Mouse (Mus musculus): ENCODE data around the gene Mcemp1.

DNA sequence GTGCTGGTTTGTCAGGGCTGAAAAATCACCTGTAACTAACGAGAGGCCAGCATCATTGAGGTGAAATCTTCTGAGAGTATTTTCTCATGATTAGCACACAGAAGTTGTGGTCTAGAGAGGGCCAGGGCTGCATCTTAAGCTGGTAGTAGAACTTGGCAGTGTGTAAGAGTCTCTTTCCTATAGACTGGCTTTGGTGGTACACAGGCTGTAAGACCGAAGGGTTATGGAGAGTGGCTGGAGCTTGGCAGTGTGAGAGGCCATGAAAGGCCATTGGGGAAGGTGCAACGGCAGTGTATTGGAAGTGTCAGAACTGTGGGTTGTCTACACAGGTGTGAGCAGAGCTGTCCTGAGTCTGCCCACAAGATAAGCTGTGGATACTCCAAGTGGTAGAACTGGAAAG lies 44.8 kb downstream of the Mcemp1 start:
- TF ChIP-seq CTCF (IDR thresholded peaks at IDR 0.05; ENCODE audit: insufficient read depth, low read depth, low read length) (no peak), POLR2A (IDR thresholded peaks at IDR 0.05; ENCODE audit: insufficient read depth, low read depth, low read length) (no peak)
